9 mouse cellular contexts compared by ENCODE assay signal in genomic region chr11:85574496-85574895, GRCm38 (mm10).
DNase-seq lines count a peak whose midpoint lies in the region; ATAC-seq and TF ChIP-seq lines count a peak whose summit lies in the region.
"Had no signal": no experiment of that assay in that cellular context is flagged by ENCODE, and none has a peak within 500 bp of the region (broad histone marks: within the 10 kb centered on the region; RNA-seq: fewer than 3 reads in every experiment).

No protein-coding gene starts in this region.

- no peak overlapping the region for H3K4me3 ChIP-seq in thymus, adult 2 months (ENCODE audit: control insufficient read depth, insufficient read depth, low read length)
- H3K4me3 ChIP-seq in heart, embryonic 14.5 days (ENCODE audit: control insufficient read depth in 1 of 2, insufficient read depth in 1 of 2, low read depth in 1 of 2, low read length in 2 of 2): no peak overlapping the region
- H3K4me3 ChIP-seq in kidney, embryonic 16.5 days (ENCODE audit: low read length): no peak overlapping the region
- H3K4me3 ChIP-seq: midbrain, embryonic 13.5 days had no signal

- peaks cover 2% of the 10 kb centered on the region for H3K4me1 ChIP-seq in thymus, adult 2 months (replicated peaks; ENCODE audit: control insufficient read depth, insufficient read depth, low read length)
- H3K4me1 ChIP-seq in heart, embryonic 14.5 days (ENCODE audit: control insufficient read depth in 2 of 2, insufficient read depth in 2 of 2, low read length in 2 of 2): peaks cover 24 to 62% of the 10 kb centered on the region in 2 experiments
- H3K4me1 ChIP-seq in kidney, embryonic 16.5 days (ENCODE audit: insufficient read depth, low read length): peaks cover 24% of the 10 kb centered on the region

- H3K36me3 ChIP-seq in thymus, adult 2 months (ENCODE audit: control insufficient read depth, insufficient read depth, low read length): no peaks in the 10 kb centered on the region
- no peaks in the 10 kb centered on the region for H3K36me3 ChIP-seq in heart, embryonic 14.5 days (ENCODE audit: control insufficient read depth, insufficient read depth, low read length)
- H3K36me3 ChIP-seq in kidney, embryonic 16.5 days (ENCODE audit: insufficient read depth, low read length): no peaks in the 10 kb centered on the region
- H3K36me3 ChIP-seq: midbrain, embryonic 13.5 days had no signal

- no peak for TF ChIP-seq CTCF in thymus, adult 2 months (IDR thresholded peaks at IDR 0.05; ENCODE audit: borderline replicate concordance, control insufficient read depth, extremely low read depth, insufficient read depth, low read length, poor library complexity)

- no peak overlapping the region for H3K9ac ChIP-seq in heart, embryonic 14.5 days (ENCODE audit: low read length)
- H3K9ac ChIP-seq in kidney, embryonic 16.5 days (replicated peaks; ENCODE audit: low read length): no peak overlapping the region
- H3K9ac ChIP-seq: midbrain, embryonic 13.5 days had no signal

- WGBS in thymus, adult 2 months: 9% methylated on average over 4 of the region's 4 CpGs
- WGBS in heart, embryonic 14.5 days: 2% methylated on average over 4 of the region's 4 CpGs
- 7% methylated on average over 4 of the region's 4 CpGs for WGBS in kidney, embryonic 16.5 days

- no peak for ATAC-seq in heart, embryonic 14.5 days (ENCODE audit: insufficient number of reproducible peaks, insufficient read depth, low FRiP score, low read depth)
- no peak for ATAC-seq in kidney, embryonic 16.5 days (ENCODE audit: low FRiP score, low TSS enrichment)
- ATAC-seq in inflammation-experienced regulatory T-cells, adult 6 months: no peak
- no peak for ATAC-seq in monocyte, adult 5-6 weeks (replicated peaks; ENCODE audit: insufficient number of reproducible peaks, low FRiP score, low TSS enrichment, poor library complexity, severe bottlenecking)
- no peak for ATAC-seq in megakaryocyte progenitor cell, adult 5-6 weeks (replicated peaks; ENCODE audit: poor library complexity)
- ATAC-seq: midbrain, embryonic 13.5 days had no signal

- H3K4me2 ChIP-seq in heart, embryonic 14.5 days (ENCODE audit: low read length): no peak overlapping the region
- H3K4me2 ChIP-seq in kidney, embryonic 16.5 days (replicated peaks; ENCODE audit: low read depth, low read length): no peak overlapping the region
- H3K4me2 ChIP-seq: midbrain, embryonic 13.5 days had no signal

- no peak for TF ChIP-seq POLR2A in thymus, adult 2 months (IDR thresholded peaks at IDR 0.05; ENCODE audit: control insufficient read depth, extremely low read depth, insufficient read depth, low read length, poor library complexity)

- H3K27me3 ChIP-seq in thymus, adult 2 months (ENCODE audit: control insufficient read depth, insufficient read depth, low read length): no peaks in the 10 kb centered on the region
- H3K27me3 ChIP-seq in heart, embryonic 14.5 days (ENCODE audit: control insufficient read depth, insufficient read depth, low read length): no peaks in the 10 kb centered on the region
- no peaks in the 10 kb centered on the region for H3K27me3 ChIP-seq in kidney, embryonic 16.5 days (ENCODE audit: insufficient read depth, low read length)
- H3K27me3 ChIP-seq: midbrain, embryonic 13.5 days had no signal

- peak; percentile 1 for DNase-seq in thymus, postnatal 25 days
- no peak for DNase-seq in thymus, adult 2 months
- peak; percentile 13 for DNase-seq in skeletal muscle tissue, adult 2 months (ENCODE audit: low read depth, low spot score)

- H3K27ac ChIP-seq in thymus, adult 2 months (ENCODE audit: control insufficient read depth, insufficient read depth, low read length): no peak overlapping the region; the same call in 1 of the 2 replicates
- peak overlapping the region; percentile 21 to 52; a peak in 1 of 4 replicates for H3K27ac ChIP-seq in heart, embryonic 14.5 days (replicated peaks in 1 of 2; ENCODE audit: control insufficient read depth in 1 of 2, insufficient read depth in 1 of 2, low read depth in 2 of 2, low read length in 2 of 2)
- H3K27ac ChIP-seq in kidney, embryonic 16.5 days (ENCODE audit: low read length): peak overlapping the region; percentile 71; the same call in 1 of the 2 replicates
- H3K27ac ChIP-seq: midbrain, embryonic 13.5 days had no signal

- H3K9me3 ChIP-seq in heart, embryonic 14.5 days (ENCODE audit: control insufficient read depth, low read length): no peaks in the 10 kb centered on the region
- H3K9me3 ChIP-seq in kidney, embryonic 16.5 days (ENCODE audit: low read length): no peaks in the 10 kb centered on the region
- H3K9me3 ChIP-seq: midbrain, embryonic 13.5 days had no signal
